Mouse (Mus musculus): ENCODE results near the gene Sp100.
"Not testable (repeated sequence)": the region's sequence is repeated elsewhere in the genome, so short reads cannot be mapped to it uniquely, and the experiment has no call there.

DNA sequence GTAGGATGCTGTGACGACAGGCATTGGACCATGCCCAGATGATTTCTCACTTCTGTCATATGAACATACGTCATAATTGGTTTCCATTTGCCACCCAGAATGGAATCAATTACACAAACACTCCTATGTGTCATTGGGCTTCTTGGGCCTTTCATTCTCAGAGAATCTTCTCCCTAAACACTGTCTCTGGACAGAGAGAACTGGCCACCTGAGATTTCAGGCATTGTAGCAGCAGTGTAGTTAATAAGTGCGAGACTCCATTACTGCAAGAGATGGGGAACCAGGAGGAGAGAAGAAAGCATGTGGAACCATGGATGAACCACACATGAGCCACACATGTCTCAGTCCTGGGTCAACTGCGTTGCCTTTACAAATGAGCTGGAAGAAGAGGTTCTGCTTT lies 41.4 kb upstream of the Sp100 start:
- not testable (repeated sequence) for TF ChIP-seq TAL1, GATA1 (IDR thresholded peaks at IDR 0.05; ENCODE audit: low read length)

Data from erythroblast, embryonic 14.5 days (primary cell).